Mouse (Mus musculus) embryonic facial prominence, embryonic 15.5 days (tissue): Measurements from ENCODE around the gene Serpinc1. TPM values are rescaled to one million over a fixed set of nuclear protein-coding genes. Genes with fewer than 3 reads are reported as not detected.

Experiments used
- polyA plus RNA-seq: library from polyadenylated mRNA; unstranded; fragments of >200 nt; fragmentation: Nextera tagmentation; extraction: Ambion mirVana; gene quantifications from 2 replicates; pipeline ENCODE4 v1.2.1, GENCODE M21; 2015

The Serpinc1 gene
- polyA plus RNA-seq, 1 experiment from 2014 or later, result 2.5 TPM

Other genes with a start within 250 kb of the Serpinc1 start
- gene Rabgap1l, start 185.4 kb upstream of the Serpinc1 start, polyA plus RNA-seq, result 20.7 and 20.9 TPM in 2 replicates
- 7.4 and 9.0 TPM in 2 replicates for gene Rc3h1, start 72.2 kb upstream of the Serpinc1 start, polyA plus RNA-seq
- 7.8 and 8.1 TPM in 2 replicates for gene Zbtb37, start 56.3 kb downstream of the Serpinc1 start, polyA plus RNA-seq
- gene Dars2, start 92.1 kb downstream of the Serpinc1 start, polyA plus RNA-seq, result 24.5 and 29.5 TPM in 2 replicates
- gene Cenpl, start 92.1 kb downstream of the Serpinc1 start, polyA plus RNA-seq, result 25.9 and 28.9 TPM in 2 replicates
- gene Klhl20, start 152.9 kb downstream of the Serpinc1 start, polyA plus RNA-seq, result 17.2 and 18.8 TPM in 2 replicates
- gene Ankrd45, start 164.1 kb downstream of the Serpinc1 start, polyA plus RNA-seq, result 2.1 and 3.8 TPM in 2 replicates
- gene Tex50, start 180.7 kb downstream of the Serpinc1 start, polyA plus RNA-seq, result 0.23 TPM in 1 of 2 replicates, not detected in the other